Mouse (Mus musculus): ENCODE results near the gene Gm49486. TPM values are rescaled to one million over a fixed set of nuclear protein-coding genes. Genes with fewer than 3 reads are reported as not detected.

Gene Gm49486
- polyA plus RNA-seq, 1 experiment from 2014 or later, result 0.43 TPM

DNA sequence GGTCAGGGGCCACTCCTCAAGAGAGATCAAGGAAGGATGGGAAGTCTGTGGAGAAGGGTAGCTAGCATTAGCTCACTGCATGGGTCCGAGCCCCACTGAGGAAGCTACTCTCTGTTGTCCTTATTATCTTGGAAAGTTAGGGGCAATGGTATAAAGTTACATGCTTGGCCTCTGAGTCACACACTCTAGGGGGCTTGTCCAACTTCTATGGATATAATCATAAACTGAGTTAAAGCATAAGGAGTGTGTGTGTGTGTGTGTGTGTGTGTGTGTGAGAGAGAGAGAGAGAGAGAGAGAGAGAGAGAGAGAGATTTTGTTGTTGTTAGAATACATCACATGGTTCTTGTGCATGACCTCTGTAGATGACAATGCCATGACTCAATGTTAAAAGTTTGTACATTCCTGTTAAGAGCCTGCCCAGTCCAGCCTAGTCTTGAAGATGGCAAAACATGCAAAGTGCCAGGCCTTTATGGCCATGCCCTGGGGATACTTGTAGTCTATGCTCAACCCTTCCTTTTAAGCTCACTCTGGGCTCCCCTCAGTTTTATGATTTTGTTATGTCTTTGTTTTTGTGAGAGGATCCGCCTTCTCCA is 70.5 kb downstream of the Gm49486 start:
- no peak overlapping the region for H3K4me2 ChIP-seq (ENCODE audit: low read depth, severe bottlenecking)
- no peaks in the 10 kb centered on the region for H3K4me1 ChIP-seq (ENCODE audit: control insufficient read depth, insufficient read depth, low read length)
- H3K9ac ChIP-seq (ENCODE audit: low read length), result no peak overlapping the region
- no peaks in the 10 kb centered on the region for H3K9me3 ChIP-seq (ENCODE audit: control insufficient read depth, low read length)
- DNase-seq (ENCODE audit: low spot score), result no peak
- no peak for ATAC-seq (ENCODE audit: insufficient number of reproducible peaks, low FRiP score, low TSS enrichment, low read depth)
- H3K36me3 ChIP-seq (ENCODE audit: control insufficient read depth, insufficient read depth, low read length), result no peaks in the 10 kb centered on the region
- H3K27ac ChIP-seq (replicated peaks; ENCODE audit: low read depth, low read length), result no peak overlapping the region
- H3K4me3 ChIP-seq (ENCODE audit: low read depth, low read length), result no peak overlapping the region
- no peaks in the 10 kb centered on the region for H3K27me3 ChIP-seq (ENCODE audit: control insufficient read depth, insufficient read depth, low read length)
- 90% methylated on average over 2 of the region's 2 CpGs for WGBS

DNA sequence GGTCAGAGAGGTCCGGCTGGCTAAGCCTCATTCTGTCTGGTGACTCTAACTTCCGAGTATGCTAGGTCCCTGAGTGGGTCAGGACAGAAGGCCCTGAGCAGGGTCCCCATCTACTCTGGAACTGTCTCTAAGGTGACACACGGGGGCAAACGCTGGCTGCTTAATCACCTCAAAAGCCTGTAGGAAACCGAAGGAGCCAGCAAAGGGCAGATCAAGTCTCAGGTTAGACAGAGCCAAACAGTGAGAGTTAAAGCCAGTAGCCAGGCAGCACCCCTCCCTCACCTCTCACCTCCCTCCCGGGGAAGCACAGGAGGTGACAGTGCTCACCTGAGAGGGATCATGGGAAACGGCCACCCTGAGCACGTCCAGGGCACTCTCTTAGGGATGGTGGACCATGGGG is 74.5 kb downstream of the Gm49486 start:
- no peak overlapping the region for H3K4me3 ChIP-seq (ENCODE audit: low read depth, low read length)
- DNase-seq (ENCODE audit: low spot score), result no peak
- no peak overlapping the region for H3K9ac ChIP-seq (ENCODE audit: low read length)
- H3K27me3 ChIP-seq (ENCODE audit: control insufficient read depth, insufficient read depth, low read length), result no peaks in the 10 kb centered on the region
- 78% methylated on average over 8 of the region's 8 CpGs for WGBS
- no peak overlapping the region for H3K4me2 ChIP-seq (ENCODE audit: low read depth, severe bottlenecking)
- no peak overlapping the region for H3K27ac ChIP-seq (replicated peaks; ENCODE audit: low read depth, low read length)
- H3K4me1 ChIP-seq (ENCODE audit: control insufficient read depth, insufficient read depth, low read length), result no peaks in the 10 kb centered on the region
- H3K9me3 ChIP-seq (ENCODE audit: control insufficient read depth, low read length), result no peaks in the 10 kb centered on the region
- ATAC-seq (ENCODE audit: insufficient number of reproducible peaks, low FRiP score, low TSS enrichment, low read depth), result no peak
- H3K36me3 ChIP-seq (ENCODE audit: control insufficient read depth, insufficient read depth, low read length), result no peaks in the 10 kb centered on the region; the same call in 1 of the 2 replicates

DNA sequence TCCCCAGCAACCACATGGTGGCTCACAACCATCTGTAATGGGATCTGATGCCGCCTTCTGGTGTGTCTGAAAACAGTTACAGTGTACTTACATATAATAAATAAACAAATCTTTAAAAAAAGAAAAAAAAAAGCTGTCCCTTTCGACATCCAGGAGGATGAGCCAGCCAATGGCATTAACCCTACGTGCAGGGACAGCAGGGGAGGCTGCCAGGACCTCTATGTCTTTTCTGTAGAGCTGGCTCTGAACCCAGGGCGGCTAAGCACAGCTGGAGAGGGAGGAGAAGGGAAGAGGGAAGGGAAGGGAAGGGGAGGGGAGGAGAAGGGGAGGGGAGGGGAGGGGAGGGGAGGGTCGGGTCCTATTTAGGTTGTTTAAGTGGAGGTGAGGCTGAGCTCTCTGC is 75.6 kb downstream of the Gm49486 start:
- WGBS, result 76% methylated on average over 4 of the region's 5 CpGs
- no peak overlapping the region for H3K4me2 ChIP-seq (ENCODE audit: low read depth, severe bottlenecking)
- H3K27ac ChIP-seq (replicated peaks; ENCODE audit: low read depth, low read length), result no peak overlapping the region
- no peak overlapping the region for H3K4me3 ChIP-seq (ENCODE audit: low read depth, low read length)
- no peaks in the 10 kb centered on the region for H3K4me1 ChIP-seq (ENCODE audit: control insufficient read depth, insufficient read depth, low read length)
- ATAC-seq (ENCODE audit: insufficient number of reproducible peaks, low FRiP score, low TSS enrichment, low read depth) (no peak), DNase-seq (ENCODE audit: low spot score) (no peak)
- H3K9me3 ChIP-seq (ENCODE audit: control insufficient read depth, low read length), result no peaks in the 10 kb centered on the region
- no peak overlapping the region for H3K9ac ChIP-seq (ENCODE audit: low read length)
- no peaks in the 10 kb centered on the region for H3K27me3 ChIP-seq (ENCODE audit: control insufficient read depth, insufficient read depth, low read length)
- H3K36me3 ChIP-seq (ENCODE audit: control insufficient read depth, insufficient read depth, low read length), result no peaks in the 10 kb centered on the region; the same call in 1 of the 2 replicates

DNA sequence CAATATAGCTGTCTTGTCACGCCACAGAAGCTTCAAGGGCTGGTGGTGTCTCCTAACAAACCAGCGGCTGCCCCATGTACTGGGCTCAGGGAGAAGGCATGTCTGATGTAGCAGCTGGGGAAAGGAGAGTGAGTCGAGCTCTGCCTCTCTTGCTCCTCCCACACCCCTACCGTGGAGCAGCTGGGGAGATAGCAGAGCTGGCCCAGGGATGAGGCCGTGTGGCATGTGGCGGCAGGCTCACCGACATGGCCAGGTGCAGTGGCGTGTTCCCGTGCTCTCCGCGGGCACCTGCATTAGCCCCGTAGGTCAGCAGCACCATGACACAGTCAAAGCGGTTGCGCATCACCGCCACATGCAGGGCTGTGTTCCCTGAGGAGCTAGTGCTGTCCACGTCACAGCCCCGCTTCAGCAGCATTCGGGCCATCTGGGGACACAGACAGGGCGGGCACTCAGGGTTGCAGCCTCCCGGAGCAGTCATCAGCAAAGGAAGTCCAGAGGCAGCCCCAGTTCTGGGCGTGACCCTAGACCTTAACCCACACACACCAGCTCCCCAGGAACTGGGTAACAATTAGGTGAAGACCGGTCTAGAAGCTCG is 76.9 kb downstream of the Gm49486 start:
- Histone ChIP-seq H3K4me1 (ENCODE audit: control insufficient read depth, insufficient read depth, low read length) (no peaks in the 10 kb centered on the region), H3K9ac (ENCODE audit: low read length) (no peak overlapping the region), H3K9me3 (ENCODE audit: control insufficient read depth, low read length) (no peaks in the 10 kb centered on the region), H3K36me3 (ENCODE audit: control insufficient read depth, insufficient read depth, low read length) (peaks cover 2% of the 10 kb centered on the region; the same call in 1 of the 2 replicates), H3K27ac (replicated peaks; ENCODE audit: low read depth, low read length) (no peak overlapping the region), H3K27me3 (ENCODE audit: control insufficient read depth, insufficient read depth, low read length) (no peaks in the 10 kb centered on the region), H3K4me2 (ENCODE audit: low read depth, severe bottlenecking) (no peak overlapping the region), H3K4me3 (ENCODE audit: low read depth, low read length) (no peak overlapping the region)
- DNase-seq (ENCODE audit: low spot score) (no peak), ATAC-seq (ENCODE audit: insufficient number of reproducible peaks, low FRiP score, low TSS enrichment, low read depth) (no peak)
- 79% methylated on average over 23 of the region's 23 CpGs for WGBS

Other genes starting within 250 kb of the Gm49486 start
- gene H1f0, start 200.9 kb upstream of the Gm49486 start, polyA plus RNA-seq (2014; fragmentation: Nextera tagmentation; extraction: Ambion mirVana), result 271 and 369 TPM in 2 replicates
- not detected in 2 replicates for gene Galr3, start 187.5 kb upstream of the Gm49486 start, polyA plus RNA-seq (2014; fragmentation: Nextera tagmentation; extraction: Ambion mirVana)
- gene Ankrd54, start 166.5 kb upstream of the Gm49486 start, polyA plus RNA-seq (2014; fragmentation: Nextera tagmentation; extraction: Ambion mirVana), result 56.7 and 63.2 TPM in 2 replicates
- gene Eif3l, start 154.2 kb upstream of the Gm49486 start, polyA plus RNA-seq (2014; fragmentation: Nextera tagmentation; extraction: Ambion mirVana), result 275 and 280 TPM in 2 replicates
- 7.8 and 8.1 TPM in 2 replicates for gene Micall1, start 120.5 kb upstream of the Gm49486 start, polyA plus RNA-seq (2014; fragmentation: Nextera tagmentation; extraction: Ambion mirVana)
- 354 and 385 TPM in 2 replicates for gene Polr2f, start 88.4 kb upstream of the Gm49486 start, polyA plus RNA-seq (2014; fragmentation: Nextera tagmentation; extraction: Ambion mirVana)
- 4.5 and 5.1 TPM in 2 replicates for gene 1700088E04Rik, start 88.1 kb upstream of the Gm49486 start, polyA plus RNA-seq (2014; fragmentation: Nextera tagmentation; extraction: Ambion mirVana)
- 3.5 and 3.9 TPM in 2 replicates for gene Sox10, start 64.2 kb upstream of the Gm49486 start, polyA plus RNA-seq (2014; fragmentation: Nextera tagmentation; extraction: Ambion mirVana)
- 23.6 and 25.0 TPM in 2 replicates for gene Pick1, start 218 bp upstream of the Gm49486 start, polyA plus RNA-seq (2014; fragmentation: Nextera tagmentation; extraction: Ambion mirVana)
- gene Slc16a8, start 25.4 kb downstream of the Gm49486 start, polyA plus RNA-seq (2014; fragmentation: Nextera tagmentation; extraction: Ambion mirVana), result not detected in 2 replicates
- gene Baiap2l2, start 56.1 kb downstream of the Gm49486 start, polyA plus RNA-seq (2014; fragmentation: Nextera tagmentation; extraction: Ambion mirVana), result 0.88 and 3.3 TPM in 2 replicates
- 10.8 and 11.3 TPM in 2 replicates for gene Pla2g6, start 99.0 kb downstream of the Gm49486 start, polyA plus RNA-seq (2014; fragmentation: Nextera tagmentation; extraction: Ambion mirVana)
- gene Maff, start 117.2 kb downstream of the Gm49486 start, polyA plus RNA-seq (2014; fragmentation: Nextera tagmentation; extraction: Ambion mirVana), result 2.2 and 2.6 TPM in 2 replicates
- gene Tmem184b, start 174.2 kb downstream of the Gm49486 start, polyA plus RNA-seq (2014; fragmentation: Nextera tagmentation; extraction: Ambion mirVana), result 50.4 and 59.7 TPM in 2 replicates
- gene Csnk1e, start 226.2 kb downstream of the Gm49486 start, polyA plus RNA-seq (2014; fragmentation: Nextera tagmentation; extraction: Ambion mirVana), result 149 and 156 TPM in 2 replicates

All from limb, embryonic 11.5 days (tissue).